Mouse (Mus musculus) heart, embryonic 15.5 days (tissue): ENCODE measurements around the gene Foxn3. TPM values are rescaled to one million over a fixed set of nuclear protein-coding genes. Genes with fewer than 3 reads are reported as not detected.

Source experiments
- ATAC-seq: fragments of 200-750 bp; cut with Nextera tagmentation; replicated peaks from 2 replicates; pipeline ENCODE4 v1.8.0; 2017; ENCODE audit warnings: low read depth, moderate TSS enrichment; ENCODE audit not compliant: insufficient number of reproducible peaks, insufficient read depth, low FRiP score
- H3K27ac ChIP-seq: fragments of 300-500 bp; sonication (generic); 2 replicates; pipeline ENCODE4 v1.5.1; 2015; ENCODE audit warnings: mild to moderate bottlenecking, inconsistent platforms
- H3K27me3 ChIP-seq: fragments of 300-500 bp; sonication (generic); 2 replicates; pipeline ENCODE4 v1.6.1; 2015; ENCODE audit warnings: inconsistent platforms
- H3K36me3 ChIP-seq: fragments of 300-500 bp; sonication (generic); 2 replicates; pipeline ENCODE4 v1.6.1; 2015; ENCODE audit warnings: mild to moderate bottlenecking, inconsistent platforms
- H3K4me1 ChIP-seq: fragments of 300-500 bp; sonication (generic); replicated peaks from 2 replicates; pipeline ENCODE4 v1.6.1; 2015; ENCODE audit warnings: inconsistent platforms
- H3K4me2 ChIP-seq: fragments of 300-500 bp; sonication (generic); 2 replicates; pipeline ENCODE4 v1.6.1; 2015; ENCODE audit warnings: inconsistent platforms, mild to moderate bottlenecking, moderate library complexity
- H3K4me3 ChIP-seq: fragments of 300-500 bp; sonication (generic); 2 replicates; pipeline ENCODE4 v1.5.1; 2015; ENCODE audit warnings: mild to moderate bottlenecking, inconsistent platforms
- H3K9ac ChIP-seq: fragments of 300-500 bp; sonication (generic); 2 replicates; pipeline ENCODE4 v1.6.1; 2015; ENCODE audit warnings: mild to moderate bottlenecking, inconsistent platforms
- H3K9me3 ChIP-seq: fragments of 300-500 bp; sonication (generic); replicated peaks from 2 replicates; pipeline ENCODE4 v1.6.1; 2016; ENCODE audit warnings: inconsistent platforms
- WGBS: fragments of 180-500 bp; shearing (Covaris S2); methylation state at CpG from one replicate; pipeline ENCODE4 v1.1.7; 2015; ENCODE audit warnings: mixed read lengths; 5-methylcytosine and 5-hydroxymethylcytosine counted together
- polyA plus RNA-seq: library from polyadenylated mRNA; unstranded; fragments of >200 nt; fragmentation: Nextera tagmentation; extraction: Ambion mirVana; gene quantifications from 2 replicates; pipeline ENCODE4 v1.2.1, GENCODE M21; 2015

The Foxn3 gene
- polyA plus RNA-seq, 1 experiment from 2014 or later = 57.5 TPM

DNA sequence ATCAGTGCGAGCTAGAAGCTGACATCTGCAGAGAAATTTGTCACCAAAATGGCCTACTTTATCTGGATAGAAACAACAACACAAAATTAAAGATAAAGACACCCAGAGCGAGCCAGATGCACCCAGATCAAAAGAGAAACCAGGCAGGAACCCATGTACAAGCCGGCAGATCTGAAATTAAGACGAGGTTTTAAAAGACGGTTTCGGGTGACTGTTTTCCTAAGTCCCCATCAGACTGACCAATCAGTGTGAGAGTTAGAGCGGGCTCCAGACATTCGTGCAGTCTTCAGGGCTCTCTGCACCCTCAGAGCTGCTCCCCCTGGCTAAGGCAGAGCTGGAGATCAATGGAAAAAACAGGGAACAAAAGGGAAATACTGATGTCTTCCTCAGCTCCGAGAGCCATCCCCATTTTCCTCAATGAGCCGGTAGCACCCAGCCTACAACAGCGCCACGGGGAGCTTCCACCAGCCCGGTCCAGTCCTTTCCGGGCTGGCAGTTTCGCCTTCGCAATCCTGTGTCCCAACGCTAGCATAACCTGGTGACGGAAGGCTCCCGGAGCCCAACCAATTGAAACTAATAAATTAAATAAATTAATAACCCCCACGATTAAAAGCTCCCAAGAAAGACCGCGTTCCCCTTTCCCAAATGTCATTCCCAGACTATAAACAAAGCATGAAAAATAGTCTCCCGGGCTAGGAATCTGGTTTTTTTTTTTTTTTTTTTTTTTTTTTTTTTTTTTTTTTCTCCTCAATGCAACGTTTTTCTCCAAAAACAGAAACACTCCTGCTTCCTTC lies 1.1 kb downstream of the Foxn3 start:
- peak overlapping the region; percentile 96 for H3K9ac ChIP-seq
- ATAC-seq = peak; percentile 53
- no peaks in the 10 kb centered on the region for H3K36me3 ChIP-seq
- H3K4me1 ChIP-seq = peaks cover 44% of the 10 kb centered on the region
- no peaks in the 10 kb centered on the region for H3K27me3 ChIP-seq
- peak overlapping the region; percentile 89 for H3K4me2 ChIP-seq
- under 1% methylated on average over 24 of the region's 24 CpGs for WGBS
- peak overlapping the region; percentile 89 for H3K4me3 ChIP-seq
- H3K27ac ChIP-seq = peak overlapping the region; percentile 85
- H3K9me3 ChIP-seq = no peaks in the 10 kb centered on the region

DNA sequence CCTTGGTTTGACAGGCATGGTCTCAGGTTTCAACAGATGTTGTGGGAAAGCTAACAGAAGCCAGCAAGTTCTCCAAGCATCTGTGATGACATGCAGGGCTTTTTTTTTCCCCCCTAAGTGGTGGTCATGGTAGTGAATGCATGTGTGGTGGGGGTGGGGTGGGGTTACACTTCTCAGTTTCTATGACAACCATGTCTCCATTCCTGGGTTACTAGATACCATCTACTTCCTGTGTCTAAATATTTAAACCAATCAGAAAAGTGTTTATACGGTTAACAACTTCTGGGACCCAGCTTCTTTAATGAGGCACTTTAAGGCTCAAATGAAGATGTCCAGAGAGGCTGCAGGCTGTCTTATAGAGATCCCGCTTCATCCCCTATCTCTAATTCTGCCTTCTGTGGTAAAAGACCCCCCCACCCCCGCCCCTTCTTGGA lies 2.0 kb downstream of the Foxn3 start:
- 23% methylated on average over 3 of the region's 3 CpGs for WGBS
- peaks cover 44% of the 10 kb centered on the region for H3K4me1 ChIP-seq
- H3K9ac ChIP-seq = no peak overlapping the region
- no peak for ATAC-seq
- peak overlapping the region; percentile 89; the same call in 1 of the 2 replicates for H3K4me3 ChIP-seq
- no peaks in the 10 kb centered on the region for H3K27me3 ChIP-seq
- H3K9me3 ChIP-seq = no peaks in the 10 kb centered on the region
- peak overlapping the region; percentile 89 for H3K4me2 ChIP-seq
- no peaks in the 10 kb centered on the region for H3K36me3 ChIP-seq
- H3K27ac ChIP-seq = peak overlapping the region; percentile 85

DNA sequence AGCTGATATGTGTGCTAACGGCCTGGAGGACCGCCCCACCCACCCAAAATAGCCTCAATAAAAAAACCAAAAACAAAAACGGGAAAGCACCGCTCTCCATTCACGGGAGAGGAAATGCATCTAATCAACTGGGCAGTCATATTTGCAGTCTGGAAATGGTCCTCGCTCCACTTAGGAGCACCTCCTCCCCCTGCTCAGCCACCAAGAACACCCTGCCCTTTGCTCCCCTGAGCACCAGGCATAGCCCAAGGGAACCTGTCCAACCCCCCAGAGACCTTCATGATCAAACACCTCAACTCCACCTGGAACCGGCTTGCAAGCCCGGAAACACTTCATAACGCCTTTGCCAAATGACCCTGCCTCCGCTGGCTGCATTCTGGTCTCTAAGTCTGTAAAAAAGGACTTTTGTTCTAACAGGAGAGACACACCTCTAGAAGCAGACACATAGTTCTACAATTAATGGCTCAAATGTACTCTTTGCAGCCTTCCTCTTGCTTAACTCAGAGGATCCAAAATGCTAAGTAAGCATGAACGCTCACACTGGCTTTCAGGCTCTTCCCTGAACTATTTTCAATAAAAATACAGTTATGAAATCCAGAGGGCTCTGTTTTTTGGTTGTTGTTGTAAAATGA lies 2.6 kb downstream of the Foxn3 start:
- Histone ChIP-seq H3K4me1 (peaks cover 44% of the 10 kb centered on the region), H3K27me3 (no peaks in the 10 kb centered on the region), H3K4me3 (peak overlapping the region; percentile 89; the same call in 1 of the 2 replicates), H3K27ac (peak overlapping the region; percentile 85), H3K9ac (no peak overlapping the region), H3K36me3 (no peaks in the 10 kb centered on the region), H3K4me2 (peak overlapping the region; percentile 89), H3K9me3 (no peaks in the 10 kb centered on the region)
- WGBS = 50% methylated on average over 11 of the region's 11 CpGs
- no peak for ATAC-seq

DNA sequence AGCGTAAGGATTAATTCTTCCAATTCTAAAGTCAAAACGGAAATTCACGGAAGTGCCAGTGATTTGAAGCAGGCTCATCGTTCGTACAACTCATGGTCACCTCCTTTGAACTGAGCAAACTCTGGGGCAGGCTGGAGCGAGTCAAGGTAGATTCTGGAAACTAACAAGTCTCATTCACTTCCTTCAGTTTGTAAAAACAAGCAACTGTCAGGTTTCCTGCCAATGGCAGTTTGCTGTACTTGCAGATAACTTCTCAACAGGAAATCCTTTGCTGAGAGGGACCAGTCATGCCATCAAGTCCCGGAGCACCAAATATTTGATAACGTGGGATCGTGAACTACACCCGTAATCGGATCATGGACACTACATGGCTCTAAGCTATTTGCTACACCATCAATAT lies 3.9 kb downstream of the Foxn3 start:
- 60% methylated on average over 11 of the region's 11 CpGs for WGBS
- Histone ChIP-seq H3K9me3 (no peaks in the 10 kb centered on the region), H3K9ac (no peak overlapping the region), H3K4me2 (peak overlapping the region; percentile 8; the same call in 1 of the 2 replicates), H3K27ac (no peak overlapping the region), H3K27me3 (no peaks in the 10 kb centered on the region), H3K36me3 (no peaks in the 10 kb centered on the region), H3K4me1 (peaks cover 43% of the 10 kb centered on the region), H3K4me3 (no peak overlapping the region)
- ATAC-seq = no peak

DNA sequence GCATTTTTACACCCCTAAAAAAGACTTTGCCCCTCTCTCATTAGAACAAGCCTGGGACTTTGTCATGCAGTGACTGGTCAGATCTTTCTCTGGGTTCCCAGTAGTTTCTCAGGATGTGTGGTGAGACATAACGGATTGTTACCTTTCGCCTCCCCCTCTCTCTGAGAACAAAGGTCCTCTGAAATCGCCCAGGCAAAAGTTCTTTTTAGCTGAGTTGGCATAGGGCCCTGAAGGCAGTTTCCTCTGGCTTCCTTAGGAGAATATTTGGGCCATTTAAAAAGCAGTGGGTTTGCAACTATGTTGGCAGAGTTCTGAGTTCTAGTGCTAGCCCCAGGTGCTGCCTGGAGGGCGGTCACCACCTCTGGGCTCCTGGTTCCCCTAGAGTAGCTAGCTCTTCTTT lies 4.9 kb downstream of the Foxn3 start:
- Histone ChIP-seq H3K27ac (no peak overlapping the region), H3K4me2 (no peak overlapping the region), H3K9me3 (no peaks in the 10 kb centered on the region), H3K4me3 (no peak overlapping the region), H3K36me3 (no peaks in the 10 kb centered on the region), H3K9ac (no peak overlapping the region), H3K4me1 (peaks cover 35% of the 10 kb centered on the region), H3K27me3 (no peaks in the 10 kb centered on the region)
- ATAC-seq = no peak
- WGBS = 69% methylated on average over 4 of the region's 4 CpGs

DNA sequence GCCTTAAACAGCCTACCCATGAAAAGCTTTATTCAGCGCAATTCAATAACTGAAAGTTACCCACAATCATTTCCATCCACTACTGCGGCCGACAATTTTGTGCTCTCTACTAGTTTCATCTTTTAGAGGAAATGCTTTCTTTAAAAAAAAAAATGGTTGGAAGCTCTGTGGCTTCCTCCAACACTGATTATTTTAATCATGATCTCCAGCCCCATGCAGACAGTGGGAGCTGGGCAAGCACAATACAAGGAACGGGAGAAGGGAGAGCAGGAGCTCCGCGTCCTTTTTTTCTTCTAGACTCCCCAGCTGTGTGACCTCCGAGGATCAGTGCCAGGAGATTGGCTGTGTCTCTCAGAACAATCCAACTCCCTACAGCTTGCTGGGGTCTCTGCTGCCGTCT lies 5.9 kb downstream of the Foxn3 start:
- Histone ChIP-seq H3K9me3 (no peaks in the 10 kb centered on the region), H3K4me3 (no peak overlapping the region), H3K27me3 (no peaks in the 10 kb centered on the region), H3K4me1 (peaks cover 35% of the 10 kb centered on the region), H3K4me2 (no peak overlapping the region), H3K36me3 (no peaks in the 10 kb centered on the region), H3K9ac (no peak overlapping the region), H3K27ac (no peak overlapping the region)
- ATAC-seq = no peak
- 62% methylated on average over 8 of the region's 8 CpGs for WGBS

DNA sequence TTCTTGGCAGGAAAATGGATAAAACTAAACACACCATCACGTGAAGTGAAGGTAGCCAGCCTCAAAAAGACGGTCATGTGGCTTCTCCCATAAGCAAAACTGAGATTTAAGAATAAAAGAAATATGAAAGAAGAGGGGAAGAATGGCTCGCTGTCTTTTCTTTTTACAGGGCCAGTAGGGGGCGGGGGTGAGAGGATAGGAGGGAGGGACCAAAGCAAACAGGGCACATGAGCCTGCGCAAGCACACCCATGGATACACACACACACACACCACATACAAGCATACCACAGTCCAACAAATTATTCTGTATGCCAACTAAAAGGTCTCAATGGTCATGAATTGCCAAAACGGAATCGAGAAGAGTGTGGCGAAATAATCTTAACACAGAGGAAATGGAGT lies 12.8 kb downstream of the Foxn3 start:
- 68% methylated on average over 8 of the region's 8 CpGs for WGBS

DNA sequence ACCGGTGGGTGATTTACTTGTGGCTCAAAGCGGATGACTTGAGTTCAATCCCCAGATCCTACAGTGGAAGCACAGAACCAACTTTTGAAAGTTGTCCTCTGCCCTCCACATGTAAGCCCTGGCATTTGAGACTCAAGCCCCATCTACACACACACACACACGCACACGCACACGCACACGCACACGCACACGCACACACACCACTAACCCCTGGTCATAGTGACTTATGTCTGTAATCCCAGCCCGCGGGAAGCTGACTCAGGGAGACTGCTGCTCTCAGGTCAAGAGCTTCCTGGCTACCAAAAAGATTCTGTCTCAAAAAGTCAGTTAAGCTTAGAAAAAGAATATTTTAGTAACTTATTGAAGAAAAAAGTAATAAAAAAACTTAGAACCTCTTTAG lies 13.6 kb downstream of the Foxn3 start:
- no peak for ATAC-seq
- Histone ChIP-seq H3K4me1 (peaks cover 6% of the 10 kb centered on the region; the same call in 1 of the 2 replicates), H3K36me3 (no peaks in the 10 kb centered on the region), H3K27me3 (no peaks in the 10 kb centered on the region), H3K4me3 (no peak overlapping the region), H3K27ac (no peak overlapping the region), H3K9ac (no peak overlapping the region), H3K4me2 (no peak overlapping the region), H3K9me3 (no peaks in the 10 kb centered on the region)
- WGBS = 91% methylated on average over 10 of the region's 10 CpGs

More for the DNA sequence above, 12.8 kb downstream of the Foxn3 start:
- Histone ChIP-seq H3K4me1 (no peaks in the 10 kb centered on the region), H3K4me3 (no peak overlapping the region), H3K9me3 (no peaks in the 10 kb centered on the region), H3K27me3 (no peaks in the 10 kb centered on the region), H3K9ac (no peak overlapping the region), H3K36me3 (no peaks in the 10 kb centered on the region), H3K4me2 (no peak overlapping the region), H3K27ac (no peak overlapping the region)
- ATAC-seq = no peak

DNA sequence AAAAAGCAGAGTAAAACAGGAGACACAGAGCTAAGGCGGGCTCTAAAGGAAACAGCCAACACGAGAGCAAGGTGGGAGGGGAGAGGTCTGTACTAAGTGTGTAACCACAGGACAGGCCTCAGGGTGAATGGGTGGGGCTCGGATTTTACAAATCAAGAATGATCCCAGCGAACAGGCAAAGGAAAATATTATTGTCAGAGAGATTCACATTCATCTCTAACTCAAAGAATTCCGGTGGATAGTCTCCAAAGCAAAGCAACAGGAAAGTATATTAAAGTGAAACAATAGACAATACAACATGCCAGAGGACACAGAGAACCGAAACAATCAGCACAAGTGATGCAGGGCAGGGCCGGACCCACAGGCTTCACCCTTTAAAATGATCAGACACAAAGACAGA lies 15.0 kb downstream of the Foxn3 start:
- Histone ChIP-seq H3K9me3 (no peaks in the 10 kb centered on the region), H3K27me3 (no peaks in the 10 kb centered on the region), H3K4me1 (peaks cover 12% of the 10 kb centered on the region; the same call in 1 of the 2 replicates), H3K36me3 (no peaks in the 10 kb centered on the region), H3K27ac (no peak overlapping the region), H3K9ac (no peak overlapping the region), H3K4me2 (no peak overlapping the region), H3K4me3 (no peak overlapping the region)
- ATAC-seq = no peak
- WGBS = 74% methylated on average over 7 of the region's 7 CpGs

DNA sequence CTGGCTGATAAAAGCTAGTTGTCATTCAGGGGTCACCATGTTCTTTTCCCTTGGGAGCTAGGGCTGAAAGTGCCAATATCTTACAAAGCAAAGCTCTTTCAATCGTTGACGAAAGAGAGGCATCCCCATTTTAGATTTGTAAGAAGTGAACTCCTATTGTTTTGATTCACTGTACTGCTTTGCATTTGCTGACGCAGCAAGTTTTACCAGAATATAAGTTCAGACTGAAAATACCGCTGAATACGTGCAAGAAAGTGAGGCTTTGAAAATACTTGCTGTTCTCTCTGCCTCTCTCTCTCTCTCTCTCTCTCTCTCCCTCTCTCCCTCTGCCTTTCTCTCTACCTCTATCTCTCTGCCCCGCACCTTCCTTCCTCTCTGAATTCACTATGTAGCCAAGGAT lies 16.1 kb downstream of the Foxn3 start:
- 87% methylated on average over 6 of the region's 6 CpGs for WGBS

DNA sequence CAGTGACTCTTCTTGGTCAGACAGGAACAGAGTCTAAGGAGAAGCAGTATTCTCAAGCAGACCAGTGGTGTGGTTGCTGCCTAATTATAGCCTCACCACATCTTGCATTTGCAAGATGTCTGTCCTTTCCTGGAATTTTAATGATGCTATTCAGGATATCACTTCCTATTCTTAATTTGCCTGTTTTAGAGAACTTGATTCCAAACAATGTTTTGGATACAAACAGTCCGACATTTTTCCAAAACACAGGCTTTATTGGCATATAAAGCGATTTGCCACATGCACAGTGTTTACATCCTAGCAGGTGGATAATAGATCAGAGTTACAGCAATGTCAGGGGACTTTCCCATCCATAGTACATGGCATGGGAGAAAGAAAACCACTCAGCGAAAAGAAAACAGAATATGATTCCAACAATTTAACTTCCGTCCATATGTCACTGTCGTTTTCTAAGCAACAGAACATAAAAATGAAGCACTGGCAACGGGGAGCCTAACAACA lies 18.1 kb downstream of the Foxn3 start:
- no peak overlapping the region for H3K4me2 ChIP-seq
- no peaks in the 10 kb centered on the region for H3K36me3 ChIP-seq
- no peak overlapping the region for H3K4me3 ChIP-seq
- H3K4me1 ChIP-seq = peaks cover 12% of the 10 kb centered on the region; the same call in 1 of the 2 replicates
- peak overlapping the region; percentile 16; the same call in 1 of the 2 replicates for H3K27ac ChIP-seq
- ATAC-seq = no peak
- H3K9me3 ChIP-seq = no peaks in the 10 kb centered on the region
- no peaks in the 10 kb centered on the region for H3K27me3 ChIP-seq
- 71% methylated on average over 6 of the region's 6 CpGs for WGBS
- H3K9ac ChIP-seq = no peak overlapping the region

More for the DNA sequence above, 16.1 kb downstream of the Foxn3 start:
- H3K4me2 ChIP-seq = no peak overlapping the region
- H3K27me3 ChIP-seq = no peaks in the 10 kb centered on the region
- H3K36me3 ChIP-seq = no peaks in the 10 kb centered on the region
- H3K9ac ChIP-seq = no peak overlapping the region
- H3K4me1 ChIP-seq = peaks cover 12% of the 10 kb centered on the region; the same call in 1 of the 2 replicates
- no peak for ATAC-seq
- H3K4me3 ChIP-seq = no peak overlapping the region
- no peaks in the 10 kb centered on the region for H3K9me3 ChIP-seq
- no peak overlapping the region for H3K27ac ChIP-seq
